Mouse (Mus musculus): Measurements from ENCODE around the gene Abca14. TPM values are rescaled to one million over a fixed set of nuclear protein-coding genes. Genes with fewer than 3 reads are reported as not detected.

Gene Abca14
- polyA plus RNA-seq, 1 experiment from 2014 or later: 0.43 TPM

Other genes starting within 250 kb of the Abca14 start
- gene Dnah3, start 108.7 kb upstream of the Abca14 start, polyA plus RNA-seq (2016; fragmentation: Nextera tagmentation; extraction: Ambion mirVana): not detected in 2 replicates
- 3.9 and 4.0 TPM in 2 replicates for gene Tmem159, start 101.6 kb upstream of the Abca14 start, polyA plus RNA-seq (2016; fragmentation: Nextera tagmentation; extraction: Ambion mirVana)
- gene Zp2, start 58.7 kb upstream of the Abca14 start, polyA plus RNA-seq (2016; fragmentation: Nextera tagmentation; extraction: Ambion mirVana): not detected in 2 replicates
- 1.2 and 1.3 TPM in 2 replicates for gene Anks4b, start 30.1 kb upstream of the Abca14 start, polyA plus RNA-seq (2016; fragmentation: Nextera tagmentation; extraction: Ambion mirVana)
- gene Crym, start 1.9 kb upstream of the Abca14 start, polyA plus RNA-seq (2016; fragmentation: Nextera tagmentation; extraction: Ambion mirVana): 0.23 and 0.43 TPM in 2 replicates
- not detected in 2 replicates for gene Abca15, start 124.7 kb downstream of the Abca14 start, polyA plus RNA-seq (2016; fragmentation: Nextera tagmentation; extraction: Ambion mirVana)
- not detected in 2 replicates for gene Abca16, start 205.7 kb downstream of the Abca14 start, polyA plus RNA-seq (2016; fragmentation: Nextera tagmentation; extraction: Ambion mirVana)

All from liver, embryonic 12.5 days (tissue).